Mouse (Mus musculus) embryonic facial prominence, embryonic 15.5 days (tissue): Measurements from ENCODE around the gene Nek9. TPM values are rescaled to one million over a fixed set of nuclear protein-coding genes. Genes with fewer than 3 reads are reported as not detected.

ENCODE experiments used
- ATAC-seq: fragments of 200-750 bp; cut with Nextera tagmentation; 2 replicates; pipeline ENCODE4 v1.8.0; 2017; ENCODE audit warnings: low read depth, moderate TSS enrichment; ENCODE audit not compliant: insufficient number of reproducible peaks, low FRiP score, low TSS enrichment
- H3K27ac ChIP-seq: fragments of 300-500 bp; sonication (generic); replicated peaks from 2 replicates; pipeline ENCODE4 v1.5.1; 2015; ENCODE audit warnings: mild to moderate bottlenecking, inconsistent platforms
- H3K27me3 ChIP-seq: fragments of 300-500 bp; sonication (generic); 2 replicates; pipeline ENCODE4 v1.6.1; 2015; ENCODE audit warnings: inconsistent platforms
- H3K36me3 ChIP-seq: fragments of 300-500 bp; sonication (generic); 2 replicates; pipeline ENCODE4 v1.6.1; 2015; ENCODE audit warnings: mild to moderate bottlenecking, inconsistent platforms
- H3K4me1 ChIP-seq: fragments of 300-500 bp; sonication (generic); 2 replicates; pipeline ENCODE4 v1.6.1; 2015; ENCODE audit warnings: inconsistent platforms
- H3K4me2 ChIP-seq: fragments of 300-500 bp; sonication (generic); replicated peaks from 2 replicates; pipeline ENCODE4 v1.6.1; 2015; ENCODE audit warnings: mild to moderate bottlenecking, inconsistent platforms
- H3K4me3 ChIP-seq: fragments of 300-500 bp; sonication (generic); replicated peaks from 2 replicates; pipeline ENCODE4 v1.5.1; 2015; ENCODE audit warnings: mild to moderate bottlenecking, inconsistent platforms
- H3K9ac ChIP-seq: fragments of 300-500 bp; sonication (generic); 2 replicates; pipeline ENCODE4 v1.6.1; 2015; ENCODE audit warnings: inconsistent platforms
- H3K9me3 ChIP-seq: fragments of 300-500 bp; sonication (generic); replicated peaks from 2 replicates; pipeline ENCODE4 v1.6.1; 2016; ENCODE audit warnings: inconsistent platforms
- WGBS: fragments of 180-500 bp; shearing (Covaris S2); methylation state at CpG from one replicate; pipeline ENCODE4 v1.1.7; 2015; 5-methylcytosine and 5-hydroxymethylcytosine counted together
- polyA plus RNA-seq: library from polyadenylated mRNA; unstranded; fragments of >200 nt; fragmentation: Nextera tagmentation; extraction: Ambion mirVana; gene quantifications from 2 replicates; pipeline ENCODE4 v1.2.1, GENCODE M21; 2015

The Nek9 gene
- polyA plus RNA-seq, 1 experiment from 2014 or later: 23.9 TPM

- no peaks in the 10 kb centered on the region for H3K9me3 ChIP-seq
- no peaks in the 10 kb centered on the region for H3K36me3 ChIP-seq
- no peak overlapping the region for H3K4me3 ChIP-seq
- H3K9ac ChIP-seq: no peak overlapping the region
- WGBS: 74% methylated on average over 7 of the region's 7 CpGs
- 0 out of 2 replicates have a peak overlapping the region, but pooled peaks have one; percentile 9 for H3K27ac ChIP-seq
- H3K27me3 ChIP-seq: no peaks in the 10 kb centered on the region
- H3K4me2 ChIP-seq: no peak overlapping the region
- 0 out of 2 replicates have a peak, but pooled peaks cover 5% of the 10 kb centered on the region for H3K4me1 ChIP-seq
- no peak for ATAC-seq
Observed at GRCm38 (mm10) chr12:85257008-85257639, 82.0 kb downstream of the Nek9 start.

DNA sequence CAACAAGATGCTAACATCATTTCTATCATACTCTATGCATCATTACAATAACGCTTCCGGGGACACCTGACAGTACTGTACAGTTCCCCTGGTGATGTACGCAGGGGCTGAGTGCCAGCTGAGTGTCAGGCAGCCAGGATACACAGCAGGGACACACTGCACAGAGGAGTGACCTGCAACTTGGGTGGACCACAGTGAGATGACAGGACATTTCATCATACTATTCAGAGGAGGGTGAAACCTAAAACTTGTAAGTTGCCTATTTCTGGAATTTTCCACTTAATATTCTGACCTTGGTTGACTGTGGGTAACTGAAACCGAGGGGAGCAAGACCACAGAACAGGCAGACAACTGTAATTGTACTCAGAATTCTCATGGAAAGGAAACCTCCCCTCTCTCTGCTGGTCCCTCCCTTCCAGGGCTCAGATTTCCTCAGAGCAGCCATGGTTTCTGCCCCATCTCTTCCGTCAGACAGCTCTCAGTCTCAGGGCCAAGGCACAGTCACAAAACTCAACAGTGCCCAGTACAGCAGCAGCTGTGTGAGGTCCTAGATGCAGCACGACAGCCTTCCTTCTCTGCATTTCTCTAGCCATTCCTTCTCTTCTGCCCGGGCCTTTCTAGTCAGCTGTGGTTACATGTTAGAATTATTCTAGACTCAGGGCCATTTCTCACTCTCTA, 82.9 kb downstream of the Nek9 start:
- H3K4me2 ChIP-seq: no peak overlapping the region
- no peak overlapping the region for H3K4me3 ChIP-seq
- peak; percentile 67 for ATAC-seq
- H3K27ac ChIP-seq: peak overlapping the region; percentile 17; the same call in 1 of the 2 replicates
- H3K9ac ChIP-seq: no peak overlapping the region
- no peaks in the 10 kb centered on the region for H3K36me3 ChIP-seq
- 0 out of 2 replicates have a peak, but pooled peaks cover 5% of the 10 kb centered on the region for H3K4me1 ChIP-seq
- H3K27me3 ChIP-seq: no peaks in the 10 kb centered on the region
- H3K9me3 ChIP-seq: no peaks in the 10 kb centered on the region
- 52% methylated on average over 7 of the region's 7 CpGs for WGBS

GRCm38 (mm10) chr12:85252083-85252482, 87.1 kb downstream of the Nek9 start:
- no peak for ATAC-seq
- Histone ChIP-seq H3K36me3 (peaks cover 6% of the 10 kb centered on the region; the same call in 1 of the 2 replicates), H3K4me1 (peaks cover 5% of the 10 kb centered on the region; the same call in 1 of the 2 replicates), H3K27ac (no peak overlapping the region), H3K4me3 (no peak overlapping the region), H3K27me3 (no peaks in the 10 kb centered on the region), H3K9me3 (no peaks in the 10 kb centered on the region), H3K4me2 (no peak overlapping the region), H3K9ac (no peak overlapping the region)
- WGBS: 65% methylated on average over 3 of the region's 3 CpGs

Other genes with a start within 250 kb of the Nek9 start
- 3.1 and 4.0 TPM in 2 replicates for gene Prox2, start 228.6 kb downstream of the Nek9 start, polyA plus RNA-seq
- 105 and 106 TPM in 2 replicates for gene Dlst, start 228.5 kb downstream of the Nek9 start, polyA plus RNA-seq
- 0.69 and 1.1 TPM in 2 replicates for gene Rps6kl1, start 188.1 kb downstream of the Nek9 start, polyA plus RNA-seq
- 15.3 and 15.9 TPM in 2 replicates for gene Pgf, start 161.6 kb downstream of the Nek9 start, polyA plus RNA-seq
- gene Eif2b2, start 119.9 kb downstream of the Nek9 start, polyA plus RNA-seq: 91.1 and 94.6 TPM in 2 replicates
- gene Mlh3, start 68.8 kb downstream of the Nek9 start, polyA plus RNA-seq: 7.5 and 8.4 TPM in 2 replicates
- gene Acyp1, start 50.9 kb downstream of the Nek9 start, polyA plus RNA-seq: 50.8 and 60.2 TPM in 2 replicates
- gene Zc2hc1c, start 50.8 kb downstream of the Nek9 start, polyA plus RNA-seq: 1.7 and 2.4 TPM in 2 replicates
- gene Tmed10, start 35.5 kb upstream of the Nek9 start, polyA plus RNA-seq: 322 and 334 TPM in 2 replicates
- gene Fos, start 134.5 kb upstream of the Nek9 start, polyA plus RNA-seq: 22.7 and 23.9 TPM in 2 replicates